Mouse (Mus musculus): ENCODE data around the gene Tex33.

- TF ChIP-seq CTCF (IDR thresholded peaks at IDR 0.05; ENCODE audit: borderline replicate concordance, insufficient read depth, low read depth, low read length), result peak; percentile 83
- TF ChIP-seq POLR2A (IDR thresholded peaks at IDR 0.05; ENCODE audit: borderline replicate concordance, insufficient read depth, low read length), result no peak
Observed at GRCm38 (mm10) chr15:78422046-78422956, 26.6 kb upstream of the Tex33 start.

Data from cerebellum, adult 2 months (tissue).